Mouse (Mus musculus) CH12.LX (cell line): ENCODE results near the gene Hacd1. TPM values are rescaled to one million over a fixed set of nuclear protein-coding genes. Genes with fewer than 3 reads are reported as not detected.

Experiments used
- DNase-seq: peaks from one replicate; pipeline ENCODE4 v3.0.0-alpha.2; 2013; ENCODE audit errors: extremely low read depth
- H3K27ac ChIP-seq: 2 replicates; pipeline ENCODE4 v1.5.1; 2012; ENCODE audit warnings: low read depth, mild to moderate bottlenecking, control low read depth, moderate library complexity; ENCODE audit not compliant: insufficient read depth
- H3K27me3 ChIP-seq: replicated peaks from 2 replicates; pipeline ENCODE3; 2012; ENCODE audit warnings: inconsistent platforms
- H3K36me3 ChIP-seq, 2 experiments: replicated peaks in 1 of 2; 2 replicates each; pipeline versions ENCODE3 to v1.6.1; 2012; ENCODE audit warnings: inconsistent platforms in 1 of 2, low read length in 1 of 2, mild to moderate bottlenecking in 1 of 2, mixed read lengths in 1 of 2, moderate library complexity in 1 of 2; ENCODE audit not compliant: control insufficient read depth in 1 of 2, insufficient read depth in 1 of 2
- H3K4me1 ChIP-seq, 2 experiments: 2 replicates each; pipeline ENCODE4 v1.6.1; 2012; ENCODE audit warnings: inconsistent platforms in 1 of 2, moderate library complexity in 1 of 2; ENCODE audit not compliant: insufficient read depth in 2 of 2, control insufficient read depth in 1 of 2
- H3K4me2 ChIP-seq: 2 replicates; pipeline ENCODE4 v1.6.1; 2012; ENCODE audit warnings: low read depth, mild to moderate bottlenecking, control low read depth; ENCODE audit not compliant: poor library complexity, insufficient read depth, severe bottlenecking
- H3K4me3 ChIP-seq, 3 experiments: fragments of 150-350 bp in 1 of 3; sonication (generic) in 1 of 3; replicated peaks in 1 of 3; 2 replicates each; pipeline versions ENCODE3 to v1.5.1; 2011 to 2012; ENCODE audit warnings: low read depth in 2 of 3, low read length in 2 of 3, mild to moderate bottlenecking in 2 of 3, moderate library complexity in 2 of 3, control low read depth in 1 of 3, improper control_type of control experiment in 1 of 3, inconsistent platforms in 1 of 3, mixed read lengths in 1 of 3; ENCODE audit not compliant: poor library complexity in 1 of 3
- H3K79me2 ChIP-seq: replicated peaks from 2 replicates; pipeline ENCODE4 v1.6.1; 2012; ENCODE audit warnings: mild to moderate bottlenecking, moderate library complexity; ENCODE audit not compliant: control insufficient read depth, poor library complexity, insufficient read depth, severe bottlenecking; ENCODE audit errors: extremely low read depth
- H3K9ac ChIP-seq: 2 replicates; pipeline ENCODE4 v1.6.1; 2012; ENCODE audit warnings: low read depth, mild to moderate bottlenecking, control low read depth, moderate library complexity; ENCODE audit not compliant: insufficient read depth
- H3K9me3 ChIP-seq: replicated peaks from 2 replicates; pipeline ENCODE3; 2012; ENCODE audit warnings: low read length, inconsistent platforms, mixed read lengths
- BHLHE40 ChIP-seq: IDR thresholded peaks from 2 replicates; pipeline ENCODE4 v1.6.1; 2011; ENCODE audit warnings: mild to moderate bottlenecking, low read depth, low read length, improper control_type of control experiment
- CHD2 ChIP-seq: IDR thresholded peaks from 2 replicates; pipeline ENCODE4 v1.6.1; 2011; ENCODE audit warnings: low read length, improper control_type of control experiment
- ELF1 ChIP-seq: IDR thresholded peaks from 2 replicates; pipeline ENCODE4 v1.6.1; 2014; ENCODE audit warnings: low read depth, mild to moderate bottlenecking, inconsistent platforms, low read length, improper control_type of control experiment
- EP300 ChIP-seq: IDR thresholded peaks from 2 replicates; pipeline ENCODE4 v1.6.1; 2011; ENCODE audit warnings: low read length, improper control_type of control experiment
- ETS1 ChIP-seq: conservative IDR thresholded peaks from 2 replicates; pipeline ENCODE4 v1.6.1; 2012; ENCODE audit warnings: low read depth, mild to moderate bottlenecking, inconsistent platforms, low read length, improper control_type of control experiment, moderate library complexity
- GABPA ChIP-seq: IDR thresholded peaks from 2 replicates; pipeline ENCODE4 v1.6.1; 2012; ENCODE audit warnings: low read depth, low read length, improper control_type of control experiment, inconsistent platforms; ENCODE audit not compliant: insufficient replicate concordance
- HCFC1 ChIP-seq: IDR thresholded peaks from 2 replicates; pipeline ENCODE4 v1.6.1; 2012; ENCODE audit warnings: low read depth, mild to moderate bottlenecking, inconsistent platforms, low read length, improper control_type of control experiment
- IRF4 ChIP-seq: IDR thresholded peaks from 2 replicates; pipeline ENCODE4 v1.6.1; 2014; ENCODE audit warnings: low read depth, mild to moderate bottlenecking, inconsistent platforms, low read length, improper control_type of control experiment
- KAT2A ChIP-seq: IDR thresholded peaks from 2 replicates; pipeline ENCODE4 v1.6.1; 2012; ENCODE audit warnings: low read length, improper control_type of control experiment, inconsistent platforms; ENCODE audit not compliant: insufficient replicate concordance
- MAX ChIP-seq: IDR thresholded peaks from 2 replicates; pipeline ENCODE4 v1.6.1; 2011; ENCODE audit warnings: low read length, improper control_type of control experiment
- MXI1 ChIP-seq: IDR thresholded peaks from 2 replicates; pipeline ENCODE4 v1.6.1; 2011; ENCODE audit warnings: mild to moderate bottlenecking, low read depth, low read length, improper control_type of control experiment
- NELFE ChIP-seq: IDR thresholded peaks from 2 replicates; pipeline ENCODE4 v1.6.1; 2011; ENCODE audit warnings: low read depth, low read length, improper control_type of control experiment
- NRF1 ChIP-seq: IDR thresholded peaks from 2 replicates; pipeline ENCODE4 v1.6.1; 2014; ENCODE audit warnings: low read depth, mild to moderate bottlenecking, inconsistent platforms, low read length, improper control_type of control experiment, moderate library complexity
- PAX5 ChIP-seq: IDR thresholded peaks from 2 replicates; pipeline ENCODE4 v1.6.1; 2012; ENCODE audit warnings: low read length, inconsistent platforms, mixed read lengths
- POLR2A ChIP-seq: IDR thresholded peaks from 2 replicates; pipeline ENCODE4 v1.6.1; 2011; ENCODE audit warnings: low read depth, mild to moderate bottlenecking, improper control_type of control experiment, low read length
- POLR2AphosphoS2 ChIP-seq: IDR thresholded peaks from 2 replicates; pipeline ENCODE4 v1.6.1; 2011; ENCODE audit warnings: low read depth, low read length, improper control_type of control experiment
- SIN3A ChIP-seq: IDR thresholded peaks from 2 replicates; pipeline ENCODE4 v1.6.1; 2012; ENCODE audit warnings: low read length, improper control_type of control experiment, inconsistent platforms
- TBP ChIP-seq: conservative IDR thresholded peaks from 2 replicates; pipeline ENCODE4 v1.6.1; 2011; ENCODE audit warnings: low read depth, low read length, improper control_type of control experiment
- TCF12 ChIP-seq: IDR thresholded peaks from 2 replicates; pipeline ENCODE4 v1.6.1; 2014; ENCODE audit warnings: low read depth, mild to moderate bottlenecking, inconsistent platforms, low read length, improper control_type of control experiment
- UBTF ChIP-seq: IDR thresholded peaks from 2 replicates; pipeline ENCODE4 v1.6.1; 2012; ENCODE audit warnings: low read depth, mild to moderate bottlenecking, inconsistent platforms, low read length, improper control_type of control experiment, moderate library complexity
- USF2 ChIP-seq: conservative IDR thresholded peaks from 2 replicates; pipeline ENCODE4 v1.6.1; 2011; ENCODE audit warnings: low read depth, low read length, improper control_type of control experiment
- ZKSCAN1 ChIP-seq: IDR thresholded peaks from 2 replicates; pipeline ENCODE4 v1.6.1; 2012; ENCODE audit warnings: low read depth, inconsistent platforms, low read length, improper control_type of control experiment, borderline replicate concordance
- ZMIZ1 ChIP-seq: IDR thresholded peaks from 2 replicates; pipeline ENCODE4 v1.6.1; 2012; ENCODE audit warnings: low read depth, mild to moderate bottlenecking, inconsistent platforms, low read length, improper control_type of control experiment
- ZNF384 ChIP-seq: IDR thresholded peaks from 2 replicates; pipeline ENCODE4 v1.6.1; 2012; ENCODE audit warnings: low read depth, low read length, improper control_type of control experiment, inconsistent platforms
- dilution Hi-C: fragments of 300-500 bp; cut with MboI; formaldehyde crosslinking; loops from 2 replicates; pipeline ENCODE4 v1.14.3; 2020; ENCODE audit warnings: low sequenced_read_pairs; ENCODE audit not compliant: extremely low pct_unique_long_range_greater_than_20kb, extremely low pct_ligation_motif_present
- in situ Hi-C: fragments of 300-500 bp; cut with MboI; formaldehyde crosslinking; loops from 3 replicates; pipeline ENCODE4 v1.14.3; 2019; ENCODE audit warnings: low sequenced_read_pairs, low pct_ligation_motif_present, low pct_unique_long_range_greater_than_20kb, mixed read lengths
- polyA plus RNA-seq: library from polyadenylated mRNA; unstranded; fragments of >175 nt; gene quantifications from 2 replicates; pipeline ENCODE4 v1.2.1, GENCODE M21; 2012; ENCODE audit warnings: low read depth; ENCODE audit not compliant: insufficient read length
- total RNA-seq, 2 experiments: library from RNA; depleted of rRNA; stranded (reverse); fragments of 300-350 nt in 1 of 2; fragments of >200 nt in 1 of 2; gene quantifications; 2 replicates each; pipeline ENCODE4 v1.2.3; 2012 to 2014

Gene Hacd1
- total and polyA plus RNA-seq, 3 experiments, result 18.3 to 55.4 (median 28.5) TPM

GRCm38 (mm10) chr2:14074221-14074901 is 18.4 kb upstream of the Hacd1 start:
- H3K9ac ChIP-seq, result peak overlapping the region; percentile 76
- H3K9me3 ChIP-seq, result no peaks in the 10 kb centered on the region
- peak overlapping the region; percentile 31; the same call in 1 of the 2 replicates for H3K27ac ChIP-seq
- dilution Hi-C loops, result no loop called here
- H3K4me3 ChIP-seq, result peak overlapping the region; percentile 88 to 96 (median 91)
- DNase-seq, result peak; percentile 21
- peak overlapping the region; percentile 90 for H3K4me2 ChIP-seq
- no peaks in the 10 kb centered on the region for H3K36me3 ChIP-seq
- H3K79me2 ChIP-seq, result peaks cover 5% of the 10 kb centered on the region; the same call in 1 of the 2 replicates
- H3K4me1 ChIP-seq, result peaks cover 0 to 22% of the 10 kb centered on the region in 2 experiments; a peak in 2 of 4 replicates
- no peaks in the 10 kb centered on the region for H3K27me3 ChIP-seq
- in situ Hi-C loops, result no loop called here
- TF ChIP-seq MXI1, result 0 out of 2 replicates have a peak, but pooled peaks have one; percentile 13
- TF ChIP-seq HCFC1, result no peak
- TF ChIP-seq SIN3A, result 0 out of 2 replicates have a peak, but pooled peaks have one; percentile 32
- no peak for TF ChIP-seq PAX5

GRCm38 (mm10) chr2:14073362-14074220 is 17.7 kb upstream of the Hacd1 start, which contains the start of gene Stam:
Gene Stam, plus strand, starts transcription at chr2:14074098.
- H3K4me1 ChIP-seq, result peaks cover 0 to 22% of the 10 kb centered on the region in 2 experiments; a peak in 2 of 4 replicates
- peak within 1 kb of the TSS; percentile 76 for H3K9ac ChIP-seq
- peak; percentile 79 for DNase-seq
- in situ Hi-C loops, result no loop called here
- dilution Hi-C loops, result no loop called here
- no peaks in the 10 kb centered on the region for H3K9me3 ChIP-seq
- H3K27me3 ChIP-seq, result no peaks in the 10 kb centered on the region
- peak within 1 kb of the TSS; percentile 61; the same call in 1 of the 2 replicates for H3K27ac ChIP-seq
- no peaks in the 10 kb centered on the region for H3K36me3 ChIP-seq
- H3K79me2 ChIP-seq, result peaks cover 5% of the 10 kb centered on the region; the same call in 1 of the 2 replicates
- peak within 1 kb of the TSS; percentile 98 for H3K4me2 ChIP-seq
- H3K4me3 ChIP-seq, result peak within 1 kb of the TSS; percentile 88 to 96 (median 91)
- TF ChIP-seq TCF12 (no peak), KAT2A (peak; percentile 46; the same call in 1 of the 2 replicates), CHD2 (no peak), POLR2AphosphoS2 (peak; percentile 52; the same call in 1 of the 2 replicates), TBP (peak; percentile 75), EP300 (no peak), ZMIZ1 (peak; percentile 52), ETS1 (no peak), BHLHE40 (peak; percentile 58), MAX (peak; percentile 99), GABPA (no peak; the same call in 1 of the 2 replicates), HCFC1 (peak; percentile 85), IRF4 (0 out of 2 replicates have a peak, but pooled peaks have one; percentile 20), NRF1 (no peak), SIN3A (peak; percentile 78), USF2 (no peak), ZKSCAN1 (no peak), ELF1 (peak; percentile 70), ZNF384 (peak; percentile 65), POLR2A (peak; percentile 86), NELFE (peak; percentile 93), UBTF (0 out of 2 replicates have a peak, but pooled peaks have one; percentile 35)
